Mouse (Mus musculus) cerebellum, postnatal 4 days (tissue): Measurements from ENCODE around the gene 3110082I17Rik.

Source experiments
- DNase-seq, 2 experiments: peaks; one replicate each; pipeline ENCODE4 v3.0.0; 2022; ENCODE audit warnings: low spot score in 2 of 2, mixed read lengths in 1 of 2

3110082I17Rik gene

DNA sequence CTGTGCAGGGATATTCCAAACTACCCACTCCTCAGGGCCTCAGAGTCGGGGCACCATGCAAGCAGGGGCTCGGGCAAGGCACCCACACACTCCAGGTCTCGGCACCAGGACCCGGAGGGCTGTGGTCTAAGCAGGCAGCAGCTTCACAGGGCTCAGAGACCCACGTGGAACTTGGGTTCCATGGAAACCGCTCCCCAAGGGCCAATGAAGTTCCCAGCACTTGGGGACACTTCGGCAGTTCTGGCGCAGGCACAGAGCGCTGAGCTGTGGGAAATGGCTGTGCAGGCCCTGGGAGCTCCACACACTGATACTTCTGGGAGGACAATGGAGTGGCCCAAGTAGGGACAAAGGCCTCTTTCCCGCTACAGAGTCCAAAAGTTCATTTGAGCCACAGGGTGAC, 7.3 kb downstream of the 3110082I17Rik start:
- no peak for DNase-seq

GRCm38 (mm10) chr5:139449926-139450325, 10.4 kb downstream of the 3110082I17Rik start:
- DNase-seq, result no peak

GRCm38 (mm10) chr5:139449161-139449791, 11.1 kb downstream of the 3110082I17Rik start:
- DNase-seq, result no peak

DNA sequence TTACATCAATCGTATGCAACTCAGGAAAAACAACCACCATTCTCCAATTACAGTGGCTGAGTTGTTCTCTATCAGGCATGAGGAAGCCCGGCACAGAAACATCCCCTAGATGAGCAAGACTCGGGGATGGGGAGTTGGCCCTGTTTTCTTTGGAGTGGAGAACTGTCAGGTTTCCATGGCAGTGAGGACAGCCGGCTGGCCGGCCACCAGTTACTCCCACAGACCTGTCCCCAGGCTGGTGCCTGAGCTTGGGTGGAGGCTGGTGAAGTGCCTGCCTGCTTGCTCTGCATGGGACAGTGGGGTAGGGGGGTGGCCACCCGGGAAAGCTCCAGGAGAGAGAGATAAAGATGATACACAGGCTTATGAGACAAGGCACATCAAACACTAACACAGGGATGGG, 12.3 kb downstream of the 3110082I17Rik start:
- DNase-seq, result no peak

DNA sequence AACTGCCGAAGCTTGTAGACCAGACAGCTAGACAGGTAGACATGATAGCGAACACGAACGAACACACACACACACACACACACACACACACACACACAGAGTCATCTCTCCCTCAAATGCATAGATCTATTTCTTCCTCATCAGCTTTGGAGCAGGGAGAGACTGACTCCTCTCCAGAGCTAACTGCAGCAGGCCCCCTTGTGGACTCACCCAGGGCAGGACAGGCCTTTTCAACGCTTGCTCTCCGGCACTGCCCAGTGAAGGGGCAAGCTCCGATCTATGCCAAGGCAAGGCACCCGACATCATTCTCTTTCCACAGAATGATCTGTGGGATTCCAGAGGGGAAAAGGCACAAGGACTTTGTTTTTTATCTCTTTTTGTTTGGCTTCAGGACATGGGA, 15.1 kb downstream of the 3110082I17Rik start:
- DNase-seq, result no peak

GRCm38 (mm10) chr5:139442962-139443361, 17.4 kb downstream of the 3110082I17Rik start:
- no peak for DNase-seq

- no peak for DNase-seq
Observed at GRCm38 (mm10) chr5:139442428-139442827, 17.9 kb downstream of the 3110082I17Rik start.

GRCm38 (mm10) chr5:139441726-139442018, 18.7 kb downstream of the 3110082I17Rik start:
- DNase-seq, result no peak

DNA sequence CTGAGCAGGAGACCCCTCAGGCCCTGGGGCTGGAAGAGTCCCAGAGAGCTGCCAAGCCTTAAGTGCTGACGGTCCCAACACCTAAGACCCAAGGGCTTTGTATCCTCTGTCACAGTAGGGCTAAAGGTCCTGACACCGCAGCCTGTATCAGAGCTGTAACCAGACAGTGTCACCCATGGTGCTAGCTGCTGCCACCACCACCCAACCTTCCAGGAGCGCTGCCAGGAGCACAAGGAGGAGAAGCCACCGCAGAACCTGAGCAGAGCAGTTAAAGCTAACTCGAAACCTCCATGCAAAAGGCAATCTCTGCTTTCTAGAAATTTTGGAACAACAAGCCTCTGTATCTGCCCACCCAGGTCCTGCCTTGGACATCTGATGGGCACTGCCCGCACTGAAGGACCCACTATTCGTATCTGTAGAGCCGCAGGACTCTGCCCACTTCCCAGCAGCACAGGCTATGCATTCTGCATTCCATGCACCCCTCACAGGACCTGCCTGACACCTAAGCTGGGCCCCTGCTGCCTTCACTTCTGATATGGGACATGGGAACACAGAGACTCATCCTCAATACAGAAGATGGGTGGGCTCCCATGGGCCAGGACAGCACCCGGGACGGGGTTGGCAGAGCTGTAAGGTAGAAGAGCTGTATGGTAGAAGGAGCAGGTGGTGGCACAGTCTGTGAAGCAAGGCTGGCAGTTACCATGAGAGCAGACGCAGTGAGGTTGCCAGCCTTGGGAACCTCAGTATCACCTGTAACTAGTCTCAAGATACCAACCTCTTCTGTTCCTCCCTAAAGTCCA, 19.2 kb downstream of the 3110082I17Rik start:
- DNase-seq, result no peak

- DNase-seq, result peak in 1 of 2 experiments; percentile 47
Observed at GRCm38 (mm10) chr5:139440451-139440850, 19.9 kb downstream of the 3110082I17Rik start.

GRCm38 (mm10) chr5:139438440-139438839, 21.9 kb downstream of the 3110082I17Rik start:
- DNase-seq, result no peak

DNA sequence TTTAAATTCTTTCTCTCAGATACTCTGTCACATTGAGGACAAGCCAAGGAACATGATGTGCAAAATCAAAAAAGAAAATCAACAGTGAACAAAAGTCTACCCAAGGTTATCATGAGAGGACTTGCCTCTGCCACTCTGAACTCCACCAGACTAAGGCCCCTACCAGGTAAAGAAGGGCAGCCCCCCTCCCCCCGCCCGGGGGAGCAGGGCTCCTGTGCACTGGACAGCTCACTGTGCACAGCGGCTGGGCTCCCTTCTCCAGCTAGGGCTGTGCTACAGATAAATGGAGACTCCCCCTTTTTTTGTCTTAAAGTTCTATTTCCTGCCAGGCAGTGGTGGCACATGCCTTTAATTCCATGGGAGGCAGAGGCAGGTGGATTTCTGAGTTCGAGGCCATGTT, 22.6 kb downstream of the 3110082I17Rik start:
- DNase-seq, result no peak

DNA sequence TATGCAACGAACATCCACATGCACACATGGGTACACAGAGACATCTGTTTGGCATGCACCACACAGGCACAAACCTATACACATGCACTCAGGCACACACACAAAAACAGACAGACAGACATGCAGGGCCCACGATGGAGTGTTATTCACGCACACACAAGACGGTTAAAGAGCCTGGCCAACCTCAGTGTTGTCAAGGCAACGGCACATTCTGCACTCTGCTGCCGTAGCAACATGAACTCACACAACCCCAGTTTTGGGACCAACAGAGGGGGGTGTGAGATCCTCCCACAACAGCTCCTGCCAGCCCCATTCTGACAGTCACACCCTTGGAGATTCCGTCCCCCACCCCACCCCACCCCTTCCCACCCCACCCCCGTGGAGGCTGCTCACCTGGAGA, 25.4 kb downstream of the 3110082I17Rik start:
- no peak for DNase-seq

GRCm38 (mm10) chr5:139433842-139434568, 26.3 kb downstream of the 3110082I17Rik start:
- no peak for DNase-seq

GRCm38 (mm10) chr5:139432747-139433508, 27.4 kb downstream of the 3110082I17Rik start:
- DNase-seq, result no peak

GRCm38 (mm10) chr5:139432333-139432732, 28.0 kb downstream of the 3110082I17Rik start:
- DNase-seq, result no peak

- DNase-seq, result no peak
Observed at GRCm38 (mm10) chr5:139429818-139430341, 30.4 kb downstream of the 3110082I17Rik start.

GRCm38 (mm10) chr5:139427989-139428388, 32.3 kb downstream of the 3110082I17Rik start:
- peak in 1 of 2 experiments; percentile 45 for DNase-seq

DNA sequence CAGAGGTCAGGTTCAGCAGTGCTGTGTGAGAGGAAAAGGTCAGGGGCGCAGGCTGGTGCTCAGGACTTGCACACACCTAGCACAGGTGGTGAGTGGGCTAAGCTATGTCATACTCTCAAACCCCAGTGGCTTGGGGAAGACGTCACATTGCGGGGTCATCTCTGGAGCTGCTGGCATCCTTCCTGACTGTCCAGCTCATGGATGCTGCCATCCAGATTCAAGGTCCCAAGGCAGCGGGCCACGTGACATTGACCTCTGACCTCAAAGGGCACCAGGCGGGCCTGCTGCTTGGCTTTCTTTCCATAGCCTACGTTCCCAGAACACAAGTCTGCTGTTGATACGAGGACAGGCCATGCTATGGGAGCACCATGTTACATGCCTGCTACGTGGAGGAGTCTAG, 33.3 kb downstream of the 3110082I17Rik start:
- no peak for DNase-seq

GRCm38 (mm10) chr5:139425198-139425597, 35.1 kb downstream of the 3110082I17Rik start:
- DNase-seq, result no peak

DNA sequence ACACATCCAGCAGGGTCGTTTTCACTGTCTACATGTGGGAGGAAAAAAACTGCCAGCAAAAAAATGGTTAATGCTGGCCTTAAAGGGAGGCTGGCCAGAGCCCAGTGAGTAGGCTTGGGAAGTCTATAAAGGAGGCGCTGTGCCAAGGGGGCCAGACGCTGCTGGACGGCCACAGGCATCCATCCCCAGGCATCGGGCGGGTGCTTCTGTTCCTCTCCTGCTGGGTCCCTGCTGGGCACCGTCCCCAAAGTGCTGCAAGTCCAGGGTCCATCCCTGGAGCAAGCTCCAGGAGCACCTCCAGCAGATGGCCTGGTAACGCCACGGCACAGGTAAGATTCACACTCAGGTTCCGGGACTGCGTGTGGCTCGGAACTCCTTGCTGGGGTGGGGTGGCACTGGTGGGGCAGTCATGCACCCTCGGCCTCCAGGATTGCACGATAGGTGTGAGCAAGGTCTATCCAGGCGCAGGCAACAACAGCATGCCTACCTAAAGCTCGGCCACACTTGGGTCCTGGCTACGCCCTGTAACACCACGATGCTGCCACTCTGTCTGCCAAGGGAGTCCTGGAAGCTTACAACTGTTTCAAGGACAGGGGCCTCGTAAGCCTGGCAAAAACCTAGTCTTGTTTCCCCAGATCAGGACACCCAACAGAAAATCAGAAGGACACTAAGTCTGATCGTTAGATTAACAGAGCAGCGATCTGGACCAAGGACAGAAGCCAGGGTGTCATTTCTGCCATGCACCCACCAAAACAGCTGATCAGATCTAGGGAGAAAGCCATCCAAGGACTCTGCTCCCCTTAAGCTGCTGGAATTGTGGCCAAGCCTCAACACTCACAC, 37.1 kb downstream of the 3110082I17Rik start, which contains the start of gene Gper1:
TSS of gene Gper1 (plus strand) at position 126 of the 840 bp plus-strand sequence.
- DNase-seq, result peak in 1 of 2 experiments; percentile 72
